Mouse (Mus musculus) ES-E14 (cell line): ENCODE measurements around the gene Erbb4. TPM values are rescaled to one million over a fixed set of nuclear protein-coding genes. Genes with fewer than 3 reads are reported as not detected.

Experiments used
- DNase-seq: peaks from one replicate; pipeline ENCODE4 v3.0.0-alpha.2; 2013; ENCODE audit warnings: low read depth, low spot score
- H3K27ac ChIP-seq: 2 replicates; pipeline ENCODE4 v1.5.1; 2012; ENCODE audit warnings: low read depth, mild to moderate bottlenecking, low read length, moderate library complexity, mixed read lengths; ENCODE audit not compliant: poor library complexity, insufficient read depth, severe bottlenecking
- H3K36me3 ChIP-seq: 2 replicates; pipeline ENCODE4 v1.6.1; 2012; ENCODE audit warnings: mild to moderate bottlenecking, low read length, moderate library complexity, mixed read lengths; ENCODE audit not compliant: control insufficient read depth, poor library complexity, insufficient read depth, severe bottlenecking
- H3K4me1 ChIP-seq, 2 experiments: fragments of 150-350 bp in 1 of 2; sonication (generic) in 1 of 2; 2 replicates each; pipeline ENCODE4 v1.6.1; 2012; ENCODE audit warnings: low read length in 2 of 2, mild to moderate bottlenecking in 1 of 2, mixed read lengths in 1 of 2; ENCODE audit not compliant: control insufficient read depth in 2 of 2, insufficient read depth in 2 of 2, poor library complexity in 1 of 2
- H3K4me3 ChIP-seq, 2 experiments: fragments of 150-350 bp in 1 of 2; sonication (generic) in 1 of 2; 2 replicates each; pipeline ENCODE4 v1.5.1; 2012; ENCODE audit warnings: low read length in 2 of 2, low read depth in 1 of 2, mild to moderate bottlenecking in 1 of 2, mixed read lengths in 1 of 2; ENCODE audit not compliant: insufficient read depth in 1 of 2, poor library complexity in 1 of 2, severe bottlenecking in 1 of 2
- H3K9ac ChIP-seq: 2 replicates; pipeline ENCODE4 v1.6.1; 2012; ENCODE audit warnings: low read depth, mild to moderate bottlenecking, low read length, mixed read lengths; ENCODE audit not compliant: poor library complexity, insufficient read depth, severe bottlenecking
- H3K9me3 ChIP-seq: fragments of 150-350 bp; sonication (generic); 2 replicates; pipeline ENCODE4 v1.6.1; 2012; ENCODE audit warnings: low read depth, mild to moderate bottlenecking, low read length; ENCODE audit not compliant: control insufficient read depth, insufficient read depth
- CHD2 ChIP-seq: IDR thresholded peaks from 2 replicates; pipeline ENCODE4 v1.6.1; 2014; ENCODE audit warnings: mild to moderate bottlenecking, low read depth, low read length, inconsistent platforms
- HCFC1 ChIP-seq: IDR thresholded peaks from 2 replicates; pipeline ENCODE4 v1.6.1; 2012; ENCODE audit warnings: low read length, inconsistent platforms, borderline replicate concordance; ENCODE audit not compliant: insufficient read depth
- MAFK ChIP-seq: IDR thresholded peaks from 2 replicates; pipeline ENCODE4 v1.6.1; 2014; ENCODE audit warnings: mild to moderate bottlenecking, low read depth, low read length, inconsistent platforms; ENCODE audit not compliant: insufficient read depth
- ZC3H11A ChIP-seq: IDR thresholded peaks from 2 replicates; pipeline ENCODE4 v1.6.1; 2012; ENCODE audit warnings: low read depth, mild to moderate bottlenecking, inconsistent platforms, low read length, borderline replicate concordance
- ZNF384 ChIP-seq: IDR thresholded peaks from 2 replicates; pipeline ENCODE4 v1.6.1; 2012; ENCODE audit warnings: low read depth, low read length, inconsistent platforms
- in situ Hi-C, 2 experiments: fragments of 600-800 bp; cut with MboI; formaldehyde crosslinking; loops; one replicate each; pipeline ENCODE4 v1.15.1; 2025; ENCODE audit warnings: low sequenced_read_pairs in 2 of 2, inconsistent platforms in 1 of 2; ENCODE audit not compliant: unreplicated experiment in 2 of 2
- total RNA-seq: library from RNA; depleted of rRNA; stranded (reverse); fragments of 300-350 nt; gene quantifications from 2 replicates; pipeline ENCODE4 v1.2.3, GENCODE M21; 2012

Erbb4 gene
- total RNA-seq, 1 experiment = not detected

GRCm38 (mm10) chr1:68150572-68150971 is 957.3 kb downstream of the Erbb4 start:
- H3K9ac ChIP-seq = no peak overlapping the region
- no peak for TF ChIP-seq MAFK
- no peak for TF ChIP-seq HCFC1
- TF ChIP-seq ZC3H11A = no peak
- TF ChIP-seq ZNF384 = no peak
- no peak for TF ChIP-seq CHD2
- H3K36me3 ChIP-seq = no peaks in the 10 kb centered on the region
- H3K4me1 ChIP-seq = no peaks in the 10 kb centered on the region
- in situ Hi-C loops = no loop called here
- no peak overlapping the region for H3K4me3 ChIP-seq
- DNase-seq = no peak
- no peak overlapping the region for H3K27ac ChIP-seq
- no peaks in the 10 kb centered on the region for H3K9me3 ChIP-seq

- Histone ChIP-seq H3K27ac (no peak overlapping the region), H3K36me3 (no peaks in the 10 kb centered on the region), H3K9me3 (no peaks in the 10 kb centered on the region), H3K4me1 (no peaks in the 10 kb centered on the region), H3K9ac (no peak overlapping the region), H3K4me3 (no peak overlapping the region)
- DNase-seq = no peak
- in situ Hi-C loops = no loop called here
- TF ChIP-seq ZNF384 = no peak
- no peak for TF ChIP-seq CHD2
- no peak for TF ChIP-seq ZC3H11A
- TF ChIP-seq MAFK = no peak
- no peak for TF ChIP-seq HCFC1
These were observed 965.1 kb downstream of the Erbb4 start for GRCm38 (mm10) chr1:68142562-68143350.

- Histone ChIP-seq H3K27ac (no peak overlapping the region), H3K9me3 (no peaks in the 10 kb centered on the region), H3K36me3 (no peaks in the 10 kb centered on the region), H3K9ac (no peak overlapping the region), H3K4me1 (no peaks in the 10 kb centered on the region), H3K4me3 (no peak overlapping the region)
- in situ Hi-C loops = no loop called here
- no peak for DNase-seq
- TF ChIP-seq HCFC1 (no peak), CHD2 (no peak), ZC3H11A (no peak), ZNF384 (no peak), MAFK (no peak)
These were observed 972.9 kb downstream of the Erbb4 start for GRCm38 (mm10) chr1:68134943-68135342.

- in situ Hi-C loops = no loop called here
- Histone ChIP-seq H3K9me3 (no peaks in the 10 kb centered on the region), H3K9ac (no peak overlapping the region), H3K4me3 (no peak overlapping the region), H3K27ac (no peak overlapping the region), H3K4me1 (no peaks in the 10 kb centered on the region), H3K36me3 (no peaks in the 10 kb centered on the region)
- no peak for DNase-seq
- TF ChIP-seq MAFK (no peak), CHD2 (no peak), ZC3H11A (no peak), ZNF384 (no peak), HCFC1 (no peak)
These were observed 973.4 kb downstream of the Erbb4 start for GRCm38 (mm10) chr1:68134450-68134849.

- in situ Hi-C loops = no loop called here
- no peaks in the 10 kb centered on the region for H3K36me3 ChIP-seq
These were observed 984.3 kb downstream of the Erbb4 start for GRCm38 (mm10) chr1:68123541-68123940.

More at GRCm38 (mm10) chr1:68123541-68123940, 984.3 kb downstream of the Erbb4 start:
- no peak for DNase-seq
- H3K4me1 ChIP-seq = no peaks in the 10 kb centered on the region
- H3K4me3 ChIP-seq = no peak overlapping the region
- TF ChIP-seq ZNF384 = no peak
- no peak for TF ChIP-seq MAFK
- no peak for TF ChIP-seq ZC3H11A
- no peak for TF ChIP-seq CHD2
- TF ChIP-seq HCFC1 = no peak
- H3K9ac ChIP-seq = no peak overlapping the region
- no peak overlapping the region for H3K27ac ChIP-seq
- H3K9me3 ChIP-seq = no peaks in the 10 kb centered on the region
